Mouse (Mus musculus) heart, embryonic 15.5 days (tissue): ENCODE results near the gene Olfr1241. TPM values are rescaled to one million over a fixed set of nuclear protein-coding genes. Genes with fewer than 3 reads are reported as not detected.

Experiments
- ATAC-seq: fragments of 200-750 bp; cut with Nextera tagmentation; replicated peaks from 2 replicates; pipeline ENCODE4 v1.8.0; 2017; ENCODE audit warnings: low read depth, moderate TSS enrichment; ENCODE audit not compliant: insufficient number of reproducible peaks, insufficient read depth, low FRiP score
- H3K27ac ChIP-seq: fragments of 300-500 bp; sonication (generic); 2 replicates; pipeline ENCODE4 v1.5.1; 2015; ENCODE audit warnings: mild to moderate bottlenecking, inconsistent platforms
- H3K27me3 ChIP-seq: fragments of 300-500 bp; sonication (generic); 2 replicates; pipeline ENCODE4 v1.6.1; 2015; ENCODE audit warnings: inconsistent platforms
- H3K36me3 ChIP-seq: fragments of 300-500 bp; sonication (generic); 2 replicates; pipeline ENCODE4 v1.6.1; 2015; ENCODE audit warnings: mild to moderate bottlenecking, inconsistent platforms
- H3K4me1 ChIP-seq: fragments of 300-500 bp; sonication (generic); replicated peaks from 2 replicates; pipeline ENCODE4 v1.6.1; 2015; ENCODE audit warnings: inconsistent platforms
- H3K4me2 ChIP-seq: fragments of 300-500 bp; sonication (generic); 2 replicates; pipeline ENCODE4 v1.6.1; 2015; ENCODE audit warnings: inconsistent platforms, mild to moderate bottlenecking, moderate library complexity
- H3K4me3 ChIP-seq: fragments of 300-500 bp; sonication (generic); 2 replicates; pipeline ENCODE4 v1.5.1; 2015; ENCODE audit warnings: mild to moderate bottlenecking, inconsistent platforms
- H3K9ac ChIP-seq: fragments of 300-500 bp; sonication (generic); 2 replicates; pipeline ENCODE4 v1.6.1; 2015; ENCODE audit warnings: mild to moderate bottlenecking, inconsistent platforms
- H3K9me3 ChIP-seq: fragments of 300-500 bp; sonication (generic); replicated peaks from 2 replicates; pipeline ENCODE4 v1.6.1; 2016; ENCODE audit warnings: inconsistent platforms
- WGBS: fragments of 180-500 bp; shearing (Covaris S2); methylation state at CpG from one replicate; pipeline ENCODE4 v1.1.7; 2015; ENCODE audit warnings: mixed read lengths; 5-methylcytosine and 5-hydroxymethylcytosine counted together
- polyA plus RNA-seq: library from polyadenylated mRNA; unstranded; fragments of >200 nt; fragmentation: Nextera tagmentation; extraction: Ambion mirVana; gene quantifications from 2 replicates; pipeline ENCODE4 v1.2.1, GENCODE M21; 2015

Olfr1241 gene
- polyA plus RNA-seq, result not detected in 2 replicates

- Histone ChIP-seq H3K27me3 (no peaks in the 10 kb centered on the region), H3K27ac (no peak within 1 kb of the TSS), H3K9me3 (no peaks in the 10 kb centered on the region), H3K9ac (no peak within 1 kb of the TSS), H3K4me3 (no peak within 1 kb of the TSS), H3K4me2 (no peak within 1 kb of the TSS), H3K4me1 (no peaks in the 10 kb centered on the region), H3K36me3 (no peaks in the 10 kb centered on the region)
- no peak for ATAC-seq
Observed at GRCm38 (mm10) chr2:89487026-89487425, at the start of gene Olfr1241. Gene Olfr1241, minus strand, starts transcription at chr2:89487126.

GRCm38 (mm10) chr2:89531387-89531786, 44.5 kb upstream of the Olfr1241 start, which contains the start of gene Olfr1243:
Gene Olfr1243, minus strand, starts transcription at chr2:89531487.
- Histone ChIP-seq H3K4me1 (no peaks in the 10 kb centered on the region), H3K27ac (no peak within 1 kb of the TSS), H3K36me3 (no peaks in the 10 kb centered on the region), H3K9ac (no peak within 1 kb of the TSS), H3K27me3 (no peaks in the 10 kb centered on the region), H3K4me3 (no peak within 1 kb of the TSS), H3K4me2 (no peak within 1 kb of the TSS), H3K9me3 (no peaks in the 10 kb centered on the region)
- no peak for ATAC-seq
- 65% methylated on average over 1 of the region's 1 CpGs for WGBS

- Histone ChIP-seq H3K27me3 (no peaks in the 10 kb centered on the region), H3K9me3 (no peaks in the 10 kb centered on the region), H3K4me2 (no peak within 1 kb of the TSS), H3K36me3 (no peaks in the 10 kb centered on the region), H3K9ac (no peak within 1 kb of the TSS), H3K27ac (no peak within 1 kb of the TSS), H3K4me3 (no peak within 1 kb of the TSS), H3K4me1 (no peaks in the 10 kb centered on the region)
- 52% methylated on average over 1 of the region's 1 CpGs for WGBS
- ATAC-seq, result no peak
Observed at GRCm38 (mm10) chr2:89498235-89498634, 11.3 kb upstream of the Olfr1241 start, which contains the start of gene Olfr1242. Gene Olfr1242, minus strand, starts transcription at chr2:89498335.

GRCm38 (mm10) chr2:89442900-89443299, 44.0 kb downstream of the Olfr1241 start, which contains the start of gene Olfr1240:
Gene Olfr1240, minus strand, starts transcription at chr2:89443000.
- Histone ChIP-seq H3K4me1 (no peaks in the 10 kb centered on the region), H3K27ac (no peak within 1 kb of the TSS), H3K36me3 (no peaks in the 10 kb centered on the region), H3K9ac (no peak within 1 kb of the TSS), H3K9me3 (no peaks in the 10 kb centered on the region), H3K4me3 (no peak within 1 kb of the TSS), H3K4me2 (no peak within 1 kb of the TSS), H3K27me3 (no peaks in the 10 kb centered on the region)
- no peak for ATAC-seq
- WGBS, result 73% methylated on average over 3 of the region's 3 CpGs

Other genes with a start within 250 kb of the Olfr1241 start
- gene Olfr1228, start 233.1 kb downstream of the Olfr1241 start, polyA plus RNA-seq, result not detected in 2 replicates
- gene Olfr1229, start 199.1 kb downstream of the Olfr1241 start, polyA plus RNA-seq, result not detected in 2 replicates
- not detected in 2 replicates for gene Olfr1230, start 189.9 kb downstream of the Olfr1241 start, polyA plus RNA-seq
- gene Olfr1231, start 180.1 kb downstream of the Olfr1241 start, polyA plus RNA-seq, result not detected in 2 replicates
- not detected in 2 replicates for gene Olfr1232, start 157.5 kb downstream of the Olfr1241 start, polyA plus RNA-seq
- gene Olfr1233, start 144.7 kb downstream of the Olfr1241 start, polyA plus RNA-seq, result not detected in 2 replicates
- gene Olfr1234, start 122.3 kb downstream of the Olfr1241 start, polyA plus RNA-seq, result not detected in 2 replicates
- gene Olfr1238, start 77.5 kb downstream of the Olfr1241 start, polyA plus RNA-seq, result not detected in 2 replicates
- gene Olfr1239, start 66.7 kb downstream of the Olfr1241 start, polyA plus RNA-seq, result not detected in 2 replicates
- not detected in 2 replicates for gene Olfr1240, start 44.1 kb downstream of the Olfr1241 start, polyA plus RNA-seq
- gene Olfr1242, start 11.2 kb upstream of the Olfr1241 start, polyA plus RNA-seq, result not detected in 2 replicates
- gene Olfr1243, start 44.4 kb upstream of the Olfr1241 start, polyA plus RNA-seq, result not detected in 2 replicates
- not detected in 2 replicates for gene Olfr1245, start 91.3 kb upstream of the Olfr1241 start, polyA plus RNA-seq
- gene Olfr1246, start 106.0 kb upstream of the Olfr1241 start, polyA plus RNA-seq, result not detected in 2 replicates
- gene Olfr1247, start 127.0 kb upstream of the Olfr1241 start, polyA plus RNA-seq, result not detected in 2 replicates
- not detected in 2 replicates for gene Olfr1248, start 131.1 kb upstream of the Olfr1241 start, polyA plus RNA-seq
- gene Olfr1249, start 147.9 kb upstream of the Olfr1241 start, polyA plus RNA-seq, result not detected in 2 replicates
- not detected in 2 replicates for gene Olfr1250, start 174.3 kb upstream of the Olfr1241 start, polyA plus RNA-seq
- not detected in 2 replicates for gene Olfr1251, start 184.8 kb upstream of the Olfr1241 start, polyA plus RNA-seq
- not detected in 2 replicates for gene Olfr1252, start 237.9 kb upstream of the Olfr1241 start, polyA plus RNA-seq